Mouse (Mus musculus) liver, adult 2 months (tissue): ENCODE data around the gene Khk. TPM values are rescaled to one million over a fixed set of nuclear protein-coding genes. Genes with fewer than 3 reads are reported as not detected.

Source experiments
- DNase-seq: peaks from one replicate; pipeline ENCODE4 v3.0.0-alpha.2; 2011; ENCODE audit warnings: low read depth, low spot score; ENCODE audit errors: extremely low read depth
- H3K27ac ChIP-seq: fragments of 200-500 bp; replicated peaks from 2 replicates; pipeline ENCODE4 v1.5.1; 2012; ENCODE audit warnings: low read depth, mild to moderate bottlenecking, control low read depth, inconsistent platforms, low read length; ENCODE audit not compliant: insufficient read depth
- H3K27me3 ChIP-seq: fragments of 200-500 bp; 2 replicates; pipeline ENCODE4 v1.6.1; 2012; ENCODE audit warnings: mild to moderate bottlenecking, moderate library complexity, low read length, inconsistent platforms; ENCODE audit not compliant: control insufficient read depth, insufficient read depth
- H3K36me3 ChIP-seq: fragments of 200-500 bp; 2 replicates; pipeline ENCODE4 v1.6.1; 2012; ENCODE audit warnings: low read length, inconsistent platforms; ENCODE audit not compliant: control insufficient read depth, insufficient read depth
- H3K4me1 ChIP-seq: fragments of 200-500 bp; 2 replicates; pipeline ENCODE4 v1.6.1; 2011; ENCODE audit warnings: low read length; ENCODE audit not compliant: control insufficient read depth, insufficient read depth
- H3K4me3 ChIP-seq: fragments of 200-500 bp; 2 replicates; pipeline ENCODE4 v1.5.1; 2011; ENCODE audit warnings: low read depth, mild to moderate bottlenecking, control low read depth, low read length, moderate library complexity; ENCODE audit not compliant: insufficient read depth
- H3K79me2 ChIP-seq: fragments of 200-500 bp; 2 replicates; pipeline ENCODE4 v1.6.1; 2012; ENCODE audit warnings: inconsistent platforms, mild to moderate bottlenecking, low read length, moderate library complexity; ENCODE audit not compliant: control insufficient read depth, insufficient read depth
- H3K9ac ChIP-seq: fragments of 200-500 bp; 2 replicates; pipeline ENCODE4 v1.6.1; 2012; ENCODE audit warnings: low read depth, mild to moderate bottlenecking, control low read depth, inconsistent platforms, low read length
- CTCF ChIP-seq: fragments of 200-500 bp; IDR thresholded peaks from 2 replicates; pipeline ENCODE4 v1.5.1; 2011; ENCODE audit warnings: low read depth, low read length, control low read depth
- POLR2A ChIP-seq: fragments of 200-500 bp; IDR thresholded peaks from 2 replicates; pipeline ENCODE4 v1.6.1; 2011; ENCODE audit warnings: low read length, control low read depth; ENCODE audit not compliant: insufficient read depth; ENCODE audit errors: extremely low read depth
- WGBS: fragments of 180-500 bp; shearing (Covaris S2); methylation state at CpG from one replicate; pipeline ENCODE4 v1.1.7; 2018; 5-methylcytosine and 5-hydroxymethylcytosine counted together
- polyA plus RNA-seq: library from polyadenylated mRNA; depleted of rRNA; stranded (reverse); fragments of >200 nt; gene quantifications from 2 replicates; pipeline ENCODE4 v1.2.3, GENCODE M21; 2012
- total RNA-seq: library from RNA; depleted of rRNA; stranded (reverse); fragments of >200 nt; gene quantifications from 2 replicates; pipeline ENCODE4 v1.2.3, GENCODE M21; 2014

The Khk gene
- total and polyA plus RNA-seq, 2 experiments, result 405 to 735 TPM

- TF ChIP-seq CTCF (no peak), POLR2A (no peak)
- no peak for DNase-seq
- 71% methylated on average over 6 of the region's 6 CpGs for WGBS
These were observed 6.4 kb upstream of the Khk start for GRCm38 (mm10) chr5:30914849-30915248.

GRCm38 (mm10) chr5:30915456-30915855 lies 5.8 kb upstream of the Khk start:
- Histone ChIP-seq H3K36me3 (no peaks in the 10 kb centered on the region), H3K4me1 (peaks cover 24% of the 10 kb centered on the region), H3K27me3 (no peaks in the 10 kb centered on the region), H3K9ac (peak overlapping the region; percentile 72), H3K27ac (peak overlapping the region; percentile 71), H3K79me2 (no peaks in the 10 kb centered on the region), H3K4me3 (peak overlapping the region; percentile 49)
- WGBS, result 62% methylated on average over 9 of the region's 9 CpGs
- no peak for TF ChIP-seq CTCF
- no peak for TF ChIP-seq POLR2A
- no peak for DNase-seq

More at GRCm38 (mm10) chr5:30914849-30915248, 6.4 kb upstream of the Khk start:
- no peaks in the 10 kb centered on the region for H3K27me3 ChIP-seq
- H3K4me1 ChIP-seq, result peaks cover 21% of the 10 kb centered on the region
- peak overlapping the region; percentile 49 for H3K4me3 ChIP-seq
- peak overlapping the region; percentile 71 for H3K27ac ChIP-seq
- peak overlapping the region; percentile 8 for H3K9ac ChIP-seq
- H3K36me3 ChIP-seq, result no peaks in the 10 kb centered on the region
- no peaks in the 10 kb centered on the region for H3K79me2 ChIP-seq

GRCm38 (mm10) chr5:30915974-30916433 lies 5.2 kb upstream of the Khk start:
- DNase-seq, result peak; percentile 92
- H3K36me3 ChIP-seq, result no peaks in the 10 kb centered on the region
- WGBS, result 3% methylated on average over 7 of the region's 7 CpGs
- H3K4me1 ChIP-seq, result peaks cover 24% of the 10 kb centered on the region
- H3K27ac ChIP-seq, result peak overlapping the region; percentile 8
- TF ChIP-seq CTCF (peak; percentile 58), POLR2A (no peak)
- H3K27me3 ChIP-seq, result no peaks in the 10 kb centered on the region
- H3K9ac ChIP-seq, result no peak overlapping the region; the same call in 1 of the 2 replicates
- H3K79me2 ChIP-seq, result no peaks in the 10 kb centered on the region
- H3K4me3 ChIP-seq, result no peak overlapping the region

- Histone ChIP-seq H3K4me3 (no peak overlapping the region), H3K27me3 (no peaks in the 10 kb centered on the region), H3K9ac (no peak overlapping the region), H3K27ac (peak overlapping the region; percentile 8), H3K4me1 (peaks cover 18% of the 10 kb centered on the region), H3K36me3 (no peaks in the 10 kb centered on the region), H3K79me2 (no peaks in the 10 kb centered on the region; the same call in 1 of the 2 replicates)
- WGBS, result 96% methylated on average over 9 of the region's 9 CpGs
- DNase-seq, result no peak
- TF ChIP-seq POLR2A, result no peak
- no peak for TF ChIP-seq CTCF
These were observed 4.4 kb upstream of the Khk start for GRCm38 (mm10) chr5:30916841-30917240.

- Histone ChIP-seq H3K9ac (no peak overlapping the region), H3K79me2 (no peaks in the 10 kb centered on the region; the same call in 1 of the 2 replicates), H3K36me3 (no peaks in the 10 kb centered on the region), H3K27me3 (no peaks in the 10 kb centered on the region), H3K4me3 (no peak overlapping the region), H3K4me1 (peaks cover 15% of the 10 kb centered on the region), H3K27ac (no peak overlapping the region)
- TF ChIP-seq CTCF, result no peak
- TF ChIP-seq POLR2A, result no peak
- 92% methylated on average over 11 of the region's 11 CpGs for WGBS
- DNase-seq, result no peak
These were observed 3.9 kb upstream of the Khk start for GRCm38 (mm10) chr5:30917348-30917747.

GRCm38 (mm10) chr5:30917891-30918670 lies 3.1 kb upstream of the Khk start:
- no peak for DNase-seq
- Histone ChIP-seq H3K27me3 (no peaks in the 10 kb centered on the region), H3K9ac (no peak overlapping the region), H3K27ac (no peak overlapping the region), H3K4me1 (peaks cover 15% of the 10 kb centered on the region), H3K36me3 (no peaks in the 10 kb centered on the region), H3K4me3 (no peak overlapping the region), H3K79me2 (no peaks in the 10 kb centered on the region; the same call in 1 of the 2 replicates)
- WGBS, result 93% methylated on average over 31 of the region's 31 CpGs
- TF ChIP-seq CTCF (no peak), POLR2A (no peak)
